ENCODE assay signal across 9 mouse cellular contexts in genomic region chr3:116710941-116711340, GRCm38 (mm10). TPM values are rescaled to one million over a fixed set of nuclear protein-coding genes. Genes with fewer than 3 reads are reported as not detected.
DNase-seq lines count a peak whose midpoint lies in the region; ATAC-seq lines count a peak whose summit lies in the region.
"Had no signal": no experiment of that assay in that cellular context is flagged by ENCODE, and none has a peak within 500 bp of the region (broad histone marks: within the 10 kb centered on the region; RNA-seq: fewer than 3 reads in every experiment).

No protein-coding gene starts in this region.

- no peaks in the 10 kb centered on the region for H3K36me3 ChIP-seq in heart, embryonic 11.5 days (ENCODE audit: control insufficient read depth, insufficient read depth, low read length)
- H3K36me3 ChIP-seq in hindbrain, embryonic 13.5 days = no peaks in the 10 kb centered on the region
- no peaks in the 10 kb centered on the region for H3K36me3 ChIP-seq in midbrain, embryonic 11.5 days (ENCODE audit: control insufficient read depth, insufficient read depth, low read length)

- H3K27me3 ChIP-seq in heart, embryonic 11.5 days (ENCODE audit: control insufficient read depth, insufficient read depth, low read length) = no peaks in the 10 kb centered on the region
- H3K27me3 ChIP-seq in hindbrain, embryonic 13.5 days = peaks cover 16% of the 10 kb centered on the region
- 0 out of 2 replicates have a peak, but pooled peaks cover 4% of the 10 kb centered on the region for H3K27me3 ChIP-seq in midbrain, embryonic 11.5 days (ENCODE audit: control insufficient read depth, insufficient read depth, low read length)

- DNase-seq in heart, postnatal 36 days = no peak
- DNase-seq in MN1 (ENCODE audit: low spot score) = peak; percentile 9
- DNase-seq in midbrain, embryonic 11.5 days (ENCODE audit: low spot score, missing footprints) = no peak
- no peak for DNase-seq in right cerebral cortex, adult 2 months (ENCODE audit: low spot score in 2 of 2)
- DNase-seq in layer of hippocampus, postnatal 14 days (ENCODE audit: low spot score in 2 of 2) = no peak
- no peak for DNase-seq in left cerebral cortex, postnatal 14 days (ENCODE audit: low spot score in 2 of 2)

- intact Hi-C loops in heart, postnatal 36 days (cut with DNase I) = no loop called here
- intact Hi-C loops in left cerebral cortex, postnatal 14 days (cut with DNase I) = no loop called here

- H3K9ac ChIP-seq in heart, embryonic 11.5 days (ENCODE audit: low read depth, low read length) = peak overlapping the region; percentile 88
- H3K9ac ChIP-seq in hindbrain, embryonic 13.5 days = no peak overlapping the region; the same call in 1 of the 2 replicates
- H3K9ac ChIP-seq in midbrain, embryonic 11.5 days (ENCODE audit: low read length) = no peak overlapping the region

- ATAC-seq in heart, embryonic 11.5 days (replicated peaks; ENCODE audit: insufficient number of reproducible peaks, low FRiP score, low TSS enrichment) = peak; percentile 63; the same call in 1 of the 2 replicates
- ATAC-seq in hindbrain, embryonic 13.5 days (ENCODE audit: low FRiP score) = no peak
- no peak for ATAC-seq in midbrain, embryonic 11.5 days (ENCODE audit: low FRiP score)

- H3K4me1 ChIP-seq in heart, embryonic 11.5 days (ENCODE audit: control insufficient read depth, insufficient read depth, low read length) = peaks cover 8% of the 10 kb centered on the region
- peaks cover 15% of the 10 kb centered on the region for H3K4me1 ChIP-seq in hindbrain, embryonic 13.5 days (replicated peaks)
- peaks cover 4% of the 10 kb centered on the region; the same call in 1 of the 2 replicates for H3K4me1 ChIP-seq in midbrain, embryonic 11.5 days (ENCODE audit: control insufficient read depth, insufficient read depth, low read length)

- H3K4me2 ChIP-seq in heart, embryonic 11.5 days = peak overlapping the region; percentile 89
- peak overlapping the region; percentile 82 for H3K4me2 ChIP-seq in hindbrain, embryonic 13.5 days
- peak overlapping the region; percentile 79 for H3K4me2 ChIP-seq in midbrain, embryonic 11.5 days

- peak overlapping the region; percentile 79 for H3K4me3 ChIP-seq in heart, embryonic 11.5 days (ENCODE audit: low read depth, low read length)
- peak overlapping the region; percentile 88 for H3K4me3 ChIP-seq in hindbrain, embryonic 13.5 days
- H3K4me3 ChIP-seq in midbrain, embryonic 11.5 days (ENCODE audit: low read depth, low read length) = peak overlapping the region; percentile 85

- 27% methylated on average over 9 of the region's 9 CpGs for WGBS in heart, embryonic 11.5 days (ENCODE audit: insufficient replicate concordance)
- 54% methylated on average over 9 of the region's 9 CpGs for WGBS in hindbrain, embryonic 13.5 days
- 65% methylated on average over 9 of the region's 9 CpGs for WGBS in midbrain, embryonic 11.5 days

- no peaks in the 10 kb centered on the region for H3K9me3 ChIP-seq in heart, embryonic 11.5 days (replicated peaks; ENCODE audit: control insufficient read depth, low read length)
- no peaks in the 10 kb centered on the region for H3K9me3 ChIP-seq in hindbrain, embryonic 13.5 days
- H3K9me3 ChIP-seq in midbrain, embryonic 11.5 days (ENCODE audit: control insufficient read depth, low read length) = no peaks in the 10 kb centered on the region

- no peak overlapping the region for H3K27ac ChIP-seq in heart, embryonic 11.5 days (ENCODE audit: low read depth, low read length)
- no peak overlapping the region for H3K27ac ChIP-seq in hindbrain, embryonic 13.5 days
- no peak overlapping the region for H3K27ac ChIP-seq in midbrain, embryonic 11.5 days (ENCODE audit: low read depth, low read length)

RNA-seq across cellular contexts. Expression of gene Slc35a3, which starts 1.7 kb away (rescaled TPM):
- polyA plus RNA-seq in heart, embryonic 11.5 days (2014; fragmentation: Nextera tagmentation; extraction: Ambion mirVana) = 13.4 and 15.9 TPM in 2 replicates
- total RNA-seq in heart, postnatal 36 days (2021) = 10 to 100 TPM; 12.8 to 15.3 TPM
- 6.1 and 7.6 TPM in 2 replicates for polyA plus RNA-seq in hindbrain, embryonic 13.5 days (2015; fragmentation: Nextera tagmentation; extraction: Ambion mirVana)
- polyA plus RNA-seq in midbrain, embryonic 11.5 days (2014; fragmentation: Nextera tagmentation; extraction: Ambion mirVana) = 7.9 and 8.2 TPM in 2 replicates
- 10 to 100 TPM; 13.6 to 14.9 TPM for total RNA-seq in layer of hippocampus, postnatal 14 days (2021)
- total RNA-seq in left cerebral cortex, postnatal 14 days (2021) = 10 to 100 TPM; 14.1 to 15.9 TPM

RNA-seq across cellular contexts. Expression of gene Gm43191, which starts 29.9 kb away (rescaled TPM):
- polyA plus RNA-seq in heart, embryonic 11.5 days (2014; fragmentation: Nextera tagmentation; extraction: Ambion mirVana) = not detected in 2 replicates
- total RNA-seq in heart, postnatal 36 days (2021) = not detected
- 0.68 and 2.6 TPM in 2 replicates for polyA plus RNA-seq in hindbrain, embryonic 13.5 days (2015; fragmentation: Nextera tagmentation; extraction: Ambion mirVana)
- polyA plus RNA-seq in midbrain, embryonic 11.5 days (2014; fragmentation: Nextera tagmentation; extraction: Ambion mirVana) = not detected in 2 replicates
- 1 to 10 TPM in 1 of 2 experiments, not detected in 1; 1.1 TPM for total RNA-seq in layer of hippocampus, postnatal 14 days (2021)
- not detected for total RNA-seq in left cerebral cortex, postnatal 14 days (2021)
- total RNA-seq: layer of hippocampus, postnatal 10 days had no signal

RNA-seq across cellular contexts. Expression of gene Mfsd14a, which starts 48.5 kb away (rescaled TPM):
- polyA plus RNA-seq in heart, embryonic 11.5 days (2014; fragmentation: Nextera tagmentation; extraction: Ambion mirVana) = 64.2 and 66.8 TPM in 2 replicates
- 10 to 100 TPM; 19.7 to 21.5 TPM for total RNA-seq in heart, postnatal 36 days (2021)
- polyA plus RNA-seq in hindbrain, embryonic 13.5 days (2015; fragmentation: Nextera tagmentation; extraction: Ambion mirVana) = 62.6 and 63.3 TPM in 2 replicates
- 88.7 and 91.6 TPM in 2 replicates for polyA plus RNA-seq in midbrain, embryonic 11.5 days (2014; fragmentation: Nextera tagmentation; extraction: Ambion mirVana)
- 10 to 100 TPM; 54.9 to 57.0 TPM for total RNA-seq in layer of hippocampus, postnatal 14 days (2021)
- 10 to 100 TPM; 58.7 to 62.9 TPM for total RNA-seq in left cerebral cortex, postnatal 14 days (2021)
